Mouse (Mus musculus) kidney, postnatal 4 days (tissue): ENCODE measurements at regions not wholly inside any gene's neighbourhood (a gene's known extent, or its start where the extent isn't known, plus 50 kb on each side); places are given as distances from the start of the nearest gene placed in this dataset.

ENCODE experiments used
- DNase-seq, 2 experiments: peaks; one replicate each; pipeline ENCODE4 v3.0.0; 2021; ENCODE audit warnings: mixed read lengths in 2 of 2

DNA sequence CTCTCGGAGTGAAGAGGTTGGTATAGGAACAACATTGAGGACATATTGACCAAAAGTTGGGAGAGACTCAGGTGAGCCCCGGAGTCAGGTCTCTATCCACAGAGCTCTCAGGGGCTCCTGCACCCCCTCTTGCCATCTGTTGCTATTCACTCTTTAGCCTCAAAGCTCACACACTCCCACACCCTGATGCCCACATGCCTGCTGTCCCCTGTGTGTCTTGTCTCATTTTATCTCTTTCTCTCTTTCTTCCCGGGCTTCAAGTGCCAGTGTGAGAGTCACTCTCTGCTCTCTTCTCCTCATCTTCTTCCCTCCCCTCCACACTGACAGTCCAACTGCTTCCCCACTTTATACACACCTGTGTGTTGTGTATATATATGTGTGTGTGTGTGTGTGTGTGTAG, 141.0 kb upstream of the Mdm1 start:
- no peak for DNase-seq

GRCm38 (mm10) chr10:118001501-118001900, 140.1 kb upstream of the Mdm1 start:
- DNase-seq = no peak

DNA sequence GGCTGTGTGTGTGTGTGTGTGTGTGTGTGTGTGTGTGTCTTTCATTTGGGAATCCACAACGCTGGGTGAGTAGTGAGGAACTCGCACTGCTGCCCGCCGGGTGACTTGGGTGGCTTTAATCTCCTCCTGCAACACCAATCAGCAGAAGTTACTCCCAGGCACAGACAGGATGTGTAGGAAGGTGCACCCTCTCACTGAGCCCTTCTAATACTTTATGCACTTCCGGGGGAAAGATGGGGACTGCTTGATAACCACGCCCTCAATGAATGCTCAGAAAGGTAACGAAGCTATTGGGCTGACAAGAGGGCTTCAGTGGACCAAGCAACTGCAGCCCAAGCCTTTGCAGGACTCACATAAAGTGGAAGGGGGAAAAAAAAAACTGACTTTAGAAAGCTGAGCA, 139.6 kb upstream of the Mdm1 start:
- peak in 1 of 2 experiments; percentile 1 for DNase-seq

DNA sequence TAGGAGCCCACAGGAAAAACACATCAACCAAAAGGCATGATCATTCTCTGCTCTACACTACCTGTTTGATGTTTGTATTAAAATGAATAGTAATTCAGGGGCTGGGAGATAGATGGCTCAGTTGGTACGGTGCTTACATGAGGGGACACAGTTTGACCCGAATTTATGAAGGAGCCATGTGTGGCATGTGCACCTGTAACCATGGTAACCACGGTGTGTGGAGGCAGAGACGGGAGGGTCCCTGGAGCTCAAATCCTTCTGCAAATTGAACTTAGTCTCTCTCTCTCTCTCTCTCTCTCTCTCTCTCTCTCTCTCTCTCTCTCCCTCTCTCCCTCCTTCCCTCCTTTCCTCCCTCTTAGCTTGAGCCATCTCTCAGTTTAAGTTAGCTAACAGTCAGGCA, 139.1 kb upstream of the Mdm1 start:
- no peak for DNase-seq

- DNase-seq = no peak
Observed at GRCm38 (mm10) chr10:118003179-118003578, 138.4 kb upstream of the Mdm1 start.

DNA sequence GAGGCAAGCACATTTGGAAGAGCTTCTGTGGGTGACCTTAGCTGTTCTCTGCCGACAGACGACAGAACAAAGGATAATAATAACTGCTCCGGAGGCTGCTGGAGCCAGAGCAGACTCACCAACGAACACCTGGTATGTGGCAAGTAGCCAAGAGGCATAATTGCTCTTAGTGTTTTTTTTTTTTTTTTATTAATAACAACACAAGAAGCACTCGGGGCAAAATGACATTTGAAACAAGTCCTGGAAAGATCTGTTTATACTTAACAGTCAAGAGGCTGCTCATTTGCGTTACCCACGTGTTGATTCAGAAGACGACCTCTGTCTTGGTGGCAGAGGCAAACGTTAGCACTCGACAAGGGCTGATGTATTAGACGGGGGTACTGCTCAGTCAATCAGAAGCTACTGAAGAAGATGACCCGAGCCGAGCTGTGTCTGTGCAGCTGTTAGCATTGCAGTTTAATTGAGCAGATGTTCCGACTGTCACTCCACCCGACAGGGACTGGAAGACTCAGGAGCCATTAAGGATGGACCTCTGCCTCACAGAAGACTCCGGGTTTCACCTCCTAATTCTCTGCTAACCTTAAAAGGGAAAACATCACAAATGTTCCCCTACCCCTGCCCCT, 137.8 kb upstream of the Mdm1 start:
- DNase-seq = no peak

DNA sequence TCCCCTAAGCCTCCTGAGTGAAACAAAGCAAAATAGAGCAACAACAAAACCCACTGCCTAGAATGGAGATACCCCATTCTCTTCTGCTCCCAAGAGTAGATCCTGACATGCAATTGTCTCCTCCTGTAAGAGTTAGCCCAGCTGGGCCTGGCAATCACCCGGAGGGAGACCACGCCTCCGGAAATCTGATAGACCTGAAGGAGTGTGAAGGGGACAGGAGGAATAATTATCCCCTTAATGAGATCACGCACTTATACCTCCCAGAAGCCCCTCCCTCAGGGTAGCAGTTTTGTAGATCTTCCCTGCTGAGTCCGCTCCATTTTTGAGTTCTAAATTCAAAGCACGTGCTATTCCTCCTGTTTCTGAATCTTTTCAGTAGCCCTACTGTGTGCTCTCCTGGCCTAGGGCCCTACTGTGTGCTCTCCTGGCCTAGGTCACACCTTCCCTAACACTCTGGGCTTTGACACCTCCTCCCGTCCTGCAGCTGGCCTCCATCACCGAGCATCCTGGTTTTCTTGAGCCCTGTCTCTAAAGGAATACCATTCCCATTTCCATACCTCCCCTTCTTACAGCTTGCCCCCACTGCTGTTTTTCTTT, 137.2 kb upstream of the Mdm1 start:
- no peak for DNase-seq

GRCm38 (mm10) chr10:118006827-118007550, 134.6 kb upstream of the Mdm1 start:
- DNase-seq = no peak

DNA sequence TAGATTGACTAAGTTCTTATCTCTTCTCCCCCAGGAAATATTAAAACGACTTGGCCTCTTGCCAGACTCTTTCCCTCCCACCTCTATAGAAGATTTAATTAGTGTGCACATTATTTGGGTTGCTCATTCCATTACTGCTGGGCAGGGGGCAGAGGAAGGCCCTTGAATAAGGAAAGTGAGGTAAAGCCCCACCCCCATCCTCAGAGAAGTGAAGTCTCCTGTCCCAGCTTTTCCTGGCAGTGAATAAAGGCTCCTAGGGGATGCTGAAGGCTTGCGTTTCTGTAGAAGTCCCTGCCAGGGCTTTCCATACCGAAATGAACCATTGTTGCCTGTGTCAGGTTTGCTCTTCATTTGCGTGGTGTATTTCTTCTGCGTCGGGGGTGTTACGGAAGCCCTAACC, 133.8 kb upstream of the Mdm1 start:
- no peak for DNase-seq

- peak; percentile 26 to 53 for DNase-seq
Observed at GRCm38 (mm10) chr10:118011687-118012567, 129.7 kb upstream of the Mdm1 start.

DNA sequence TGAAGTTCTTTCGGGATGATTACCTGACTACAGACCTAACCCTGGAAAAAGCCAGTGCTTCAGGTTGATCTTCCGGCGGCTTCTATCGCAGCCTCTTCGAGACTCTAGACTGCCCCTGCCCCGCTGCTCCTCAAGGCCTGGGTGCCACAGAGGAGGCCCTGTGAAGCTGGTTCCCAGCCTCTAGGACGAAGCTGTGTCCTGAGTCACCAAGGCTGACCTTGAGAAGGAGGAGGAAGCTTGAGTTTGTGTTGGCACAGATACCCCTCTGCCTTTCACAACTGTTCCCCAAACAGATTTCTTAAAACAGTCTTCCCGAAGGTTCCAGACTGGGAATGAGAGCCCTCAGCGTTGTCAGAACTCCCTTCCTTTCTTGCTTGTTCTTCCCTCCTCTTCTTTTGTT, 112.8 kb upstream of the Mdm1 start:
- DNase-seq = no peak

DNA sequence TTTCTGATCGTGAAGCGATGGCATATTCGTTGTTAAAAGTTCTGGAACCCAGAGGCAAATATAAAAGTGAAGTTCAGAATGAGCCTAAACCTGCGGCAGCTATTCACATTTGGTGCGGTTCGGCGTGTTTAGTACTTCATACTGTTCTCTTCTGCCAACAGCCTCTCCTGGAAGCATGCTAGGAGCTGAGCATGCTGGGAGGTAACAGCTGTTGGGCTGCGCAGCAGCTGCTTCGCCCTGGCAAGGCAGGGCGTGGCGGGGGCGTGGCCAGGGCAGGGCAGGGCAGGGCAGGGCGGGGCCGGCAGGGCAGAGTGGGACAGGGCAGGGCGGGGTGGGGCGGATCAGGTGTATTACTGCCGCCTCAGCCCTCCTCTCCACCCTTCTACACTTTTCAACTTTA, 107.2 kb upstream of the Mdm1 start:
- DNase-seq = no peak

GRCm38 (mm10) chr10:118035035-118035434, 106.6 kb upstream of the Mdm1 start:
- no peak for DNase-seq

DNA sequence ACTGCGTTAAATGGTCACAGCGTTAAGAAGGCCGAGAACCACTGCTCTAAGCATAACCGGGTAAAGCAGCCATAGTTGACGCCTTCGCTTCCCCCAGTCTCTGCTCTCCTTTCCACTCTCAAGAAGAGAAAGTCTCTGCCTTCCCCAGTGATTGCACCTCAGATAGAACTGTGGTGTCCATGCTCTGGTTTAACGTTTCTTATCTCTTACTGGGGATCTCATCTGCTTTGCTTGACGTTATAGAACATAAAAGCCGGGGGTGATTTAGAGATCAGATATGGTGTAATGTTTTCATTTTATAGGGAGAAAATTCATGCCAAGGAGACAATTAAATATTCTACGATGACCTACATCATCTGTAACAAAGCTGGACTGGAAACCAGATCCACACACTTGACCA, 103.1 kb upstream of the Mdm1 start:
- DNase-seq = no peak

GRCm38 (mm10) chr10:118039056-118039455, 102.6 kb upstream of the Mdm1 start:
- DNase-seq = no peak

GRCm38 (mm10) chr10:118041068-118041467, 100.5 kb upstream of the Mdm1 start:
- DNase-seq = no peak

DNA sequence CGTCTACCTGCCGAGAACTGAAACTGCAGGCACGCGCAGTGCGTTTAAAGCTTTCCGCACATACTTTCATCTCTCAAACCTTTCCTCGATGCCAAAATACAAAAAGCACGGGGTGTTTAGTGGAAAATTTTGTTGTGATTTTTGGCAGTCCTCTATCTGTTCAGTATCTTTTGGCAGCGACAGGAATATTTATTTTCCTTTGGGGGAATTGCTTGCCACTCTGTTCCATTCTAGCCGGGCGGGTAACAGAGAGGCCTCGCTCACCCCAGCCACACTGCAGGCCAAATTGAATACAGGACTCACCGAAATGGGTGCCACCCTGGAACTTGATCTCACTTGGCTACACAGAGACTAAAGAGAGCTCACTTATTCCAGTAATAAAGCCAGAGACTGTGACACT, 97.8 kb upstream of the Mdm1 start:
- DNase-seq = no peak

DNA sequence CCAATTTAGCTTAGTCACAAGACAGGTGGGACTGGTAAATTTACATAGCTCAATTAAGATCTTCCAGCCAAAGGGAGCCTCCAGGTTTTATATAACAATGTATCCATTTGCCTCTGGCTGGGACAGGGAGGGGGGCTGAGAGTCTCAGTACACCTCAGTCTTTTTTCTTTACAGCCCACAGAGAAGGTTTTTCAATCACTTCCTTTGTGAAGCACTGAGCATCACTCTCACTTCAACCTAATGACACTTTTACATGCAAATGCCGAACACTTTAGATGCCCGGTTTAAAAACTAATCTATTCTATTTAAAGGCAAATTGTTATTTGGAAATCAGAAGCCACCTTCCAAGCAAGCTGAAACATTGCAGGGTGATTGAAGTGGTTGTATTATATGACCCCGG, 96.8 kb upstream of the Mdm1 start:
- no peak for DNase-seq

GRCm38 (mm10) chr10:118045427-118045826, 96.2 kb upstream of the Mdm1 start:
- no peak for DNase-seq

- peak; percentile 45 to 54 for DNase-seq
Observed at GRCm38 (mm10) chr10:118046328-118046727, 95.3 kb upstream of the Mdm1 start.

- no peak for DNase-seq
Observed at GRCm38 (mm10) chr10:118046831-118047230, 94.8 kb upstream of the Mdm1 start.

GRCm38 (mm10) chr10:118049330-118049729, 92.3 kb upstream of the Mdm1 start:
- DNase-seq = peak; percentile 51 to 66

DNA sequence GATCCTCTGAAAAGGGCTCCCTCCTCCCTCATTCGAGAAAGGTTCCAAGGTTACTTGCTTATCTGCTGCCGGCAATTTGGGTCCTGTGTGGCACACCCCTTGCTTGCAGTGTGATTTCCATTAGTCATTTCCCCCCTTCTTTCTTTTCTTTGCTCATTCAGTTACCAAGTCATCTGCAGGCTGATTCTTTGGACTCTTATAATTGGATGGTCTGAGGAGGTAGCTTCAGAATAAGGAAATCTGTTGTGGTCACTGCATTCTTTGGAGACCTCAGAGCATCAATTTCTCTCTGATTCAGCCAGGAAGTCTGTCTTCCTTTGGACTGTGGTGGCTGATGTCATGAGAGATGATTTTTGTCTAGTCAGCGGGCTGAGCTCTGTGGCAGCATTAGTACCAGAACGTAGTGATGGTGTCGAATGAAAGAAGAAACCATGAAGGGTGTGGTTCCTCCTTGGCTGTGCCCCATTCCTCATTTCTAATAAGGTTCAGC, 91.4 kb upstream of the Mdm1 start:
- DNase-seq = no peak
